Mouse (Mus musculus): ENCODE data around the gene Eif2b2.

The Eif2b2 gene

DNA sequence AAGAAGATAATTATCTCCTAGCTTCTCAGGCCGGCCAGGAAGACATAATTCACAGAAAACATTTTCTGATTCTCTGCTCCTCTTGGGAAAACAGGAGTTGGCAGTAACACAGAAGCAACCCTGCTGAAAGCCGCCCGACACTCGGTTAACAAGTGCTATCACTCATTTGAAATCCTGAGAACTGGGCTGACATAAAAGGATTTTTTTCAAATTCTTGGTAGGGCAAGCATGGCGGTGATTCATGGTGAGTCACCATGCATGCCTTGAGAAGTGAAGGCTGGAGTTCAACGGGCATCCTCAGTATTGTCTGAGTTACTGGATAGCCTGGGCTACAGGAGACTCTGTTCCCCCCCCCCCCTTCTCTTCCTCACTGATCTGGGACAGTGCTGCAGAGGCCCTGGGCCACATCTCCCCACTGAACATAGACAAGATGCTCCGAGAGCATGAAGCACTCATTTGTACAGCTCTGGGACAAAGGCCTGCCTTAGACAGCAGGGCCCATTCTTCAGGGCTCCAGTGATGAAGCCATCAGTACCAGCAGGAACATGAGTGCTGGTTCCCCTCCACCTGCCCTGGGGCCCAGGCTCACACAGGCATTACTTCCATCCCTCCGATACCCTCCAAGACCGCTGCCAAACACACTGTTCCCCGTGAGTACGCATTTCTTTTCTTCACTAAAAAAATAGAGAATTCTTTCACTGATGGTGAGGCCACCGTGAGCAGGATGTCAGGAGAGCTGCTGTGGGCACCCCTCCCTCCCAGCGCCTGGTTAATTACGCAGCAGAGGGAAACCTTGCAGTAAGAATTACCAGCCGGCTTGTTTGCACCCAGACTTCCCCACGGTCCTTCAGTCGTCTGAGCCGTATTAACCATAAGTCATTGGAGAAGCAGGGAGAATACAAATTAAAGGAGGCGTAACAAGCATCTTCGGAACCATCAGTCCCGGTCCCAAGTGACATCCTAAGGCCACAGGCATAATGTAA, 14.4 kb downstream of the Eif2b2 start:
- in situ Hi-C loops (cut with MboI, MseI): no loop called here

GRCm38 (mm10) chr12:85237553-85237952, 18.3 kb downstream of the Eif2b2 start:
- in situ Hi-C loops (cut with MboI, MseI): no loop called here

DNA sequence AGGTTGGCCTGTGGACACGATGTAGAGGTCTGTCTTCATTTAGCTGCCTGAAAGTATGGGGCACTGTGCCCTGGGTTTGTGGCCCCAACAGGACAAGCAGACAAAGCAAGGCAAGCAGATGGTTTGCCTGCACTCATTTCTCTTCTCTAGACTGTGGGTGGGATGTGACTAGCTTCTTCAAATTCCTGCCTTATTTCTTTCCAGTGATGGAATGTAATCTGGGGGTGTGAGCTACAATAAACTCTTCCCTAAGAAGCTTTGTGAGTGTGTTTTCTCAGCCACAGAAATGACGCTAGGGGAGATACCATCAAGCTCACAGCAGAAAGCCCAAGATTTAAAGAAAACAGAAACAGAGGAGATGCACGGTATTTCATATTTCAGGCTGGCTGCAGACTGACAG, 32.8 kb downstream of the Eif2b2 start:
- in situ Hi-C loops (cut with MboI, MseI): no loop called here

- in situ Hi-C loops (cut with MboI, MseI): no loop called here
Observed at GRCm38 (mm10) chr12:85256074-85256751, 36.9 kb downstream of the Eif2b2 start.

- in situ Hi-C loops (cut with MboI, MseI): no loop called here
Observed at GRCm38 (mm10) chr12:85257008-85257639, 37.8 kb downstream of the Eif2b2 start.

GRCm38 (mm10) chr12:85262489-85262888, 43.2 kb downstream of the Eif2b2 start:
- in situ Hi-C loops (cut with MboI, MseI): loop anchor here (10.0 kb wide), 1 partner anchor 48 kb away; the partner anchor contains the start of gene Eif2b2

- in situ Hi-C loops (cut with MboI, MseI): loop anchor here (10.0 kb wide), 1 partner anchor 48 kb away; the partner anchor contains the start of gene Eif2b2
Observed at GRCm38 (mm10) chr12:85263190-85263589, 43.9 kb downstream of the Eif2b2 start.

- in situ Hi-C loops (cut with MboI, MseI): loop anchor here (10.0 kb wide), 1 partner anchor 50 kb away; the partner anchor contains the start of gene Eif2b2
Observed at GRCm38 (mm10) chr12:85264531-85264930, 45.2 kb downstream of the Eif2b2 start.

DNA sequence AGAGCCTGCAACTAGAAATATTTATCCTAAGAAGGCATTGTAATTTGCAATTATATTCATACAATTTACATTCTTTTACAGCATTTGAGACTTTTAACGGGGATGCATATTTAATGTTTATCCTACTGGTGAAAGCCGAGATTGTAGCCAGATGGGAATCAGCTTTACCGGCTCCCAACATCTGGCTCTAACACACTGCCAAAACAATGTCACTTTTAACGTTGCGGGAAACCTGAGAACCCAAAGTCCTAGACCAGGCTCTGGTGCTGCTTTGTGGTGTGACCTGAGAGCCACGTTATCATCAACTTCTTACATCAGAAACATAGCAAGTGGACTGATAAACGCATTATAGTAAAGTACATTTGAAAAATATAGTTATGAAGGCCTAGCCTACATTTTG, 45.7 kb downstream of the Eif2b2 start:
- in situ Hi-C loops (cut with MboI, MseI): loop anchor here (10.0 kb wide), 1 partner anchor 50 kb away; the partner anchor contains the start of gene Eif2b2

- in situ Hi-C loops (cut with MboI, MseI): loop anchor here (10.0 kb wide), 1 partner anchor 51 kb away; the partner anchor contains the start of gene Eif2b2
Observed at GRCm38 (mm10) chr12:85266248-85266647, 47.0 kb downstream of the Eif2b2 start.

DNA sequence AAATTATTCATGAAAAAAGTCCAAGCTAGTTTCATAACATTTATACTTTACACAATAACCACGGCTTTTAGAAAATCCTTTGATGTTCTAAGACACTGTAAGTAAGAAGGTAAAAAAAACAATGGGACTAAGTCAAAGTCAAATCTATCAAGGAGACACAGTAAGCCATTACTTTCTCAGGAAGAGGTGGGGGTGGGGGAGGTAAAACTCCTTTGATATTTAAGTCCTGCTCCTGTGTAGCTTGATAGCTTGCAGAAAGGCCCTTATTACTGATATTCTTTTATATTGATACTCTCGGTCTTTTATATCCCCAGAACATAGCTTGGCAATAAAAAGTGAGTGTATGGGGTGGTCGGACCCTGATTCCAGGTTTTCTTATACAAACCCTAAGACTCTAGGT, 50.5 kb downstream of the Eif2b2 start:
- in situ Hi-C loops (cut with MboI, MseI): loop anchor here (10.0 kb wide), 1 partner anchor 55 kb away; the partner anchor contains the start of gene Eif2b2

GRCm38 (mm10) chr12:85270319-85270718, 51.0 kb downstream of the Eif2b2 start, which contains the start of gene Mlh3:
Gene Mlh3 (minus strand): TSS chr12:85270599.
- in situ Hi-C loops (cut with MboI, MseI): no loop called here

- in situ Hi-C loops (cut with MboI, MseI): no loop called here
Observed at GRCm38 (mm10) chr12:85271132-85271842, 52.0 kb downstream of the Eif2b2 start.

- in situ Hi-C loops (cut with MboI, MseI): no loop called here
Observed at GRCm38 (mm10) chr12:85271843-85272206, 52.5 kb downstream of the Eif2b2 start.

DNA sequence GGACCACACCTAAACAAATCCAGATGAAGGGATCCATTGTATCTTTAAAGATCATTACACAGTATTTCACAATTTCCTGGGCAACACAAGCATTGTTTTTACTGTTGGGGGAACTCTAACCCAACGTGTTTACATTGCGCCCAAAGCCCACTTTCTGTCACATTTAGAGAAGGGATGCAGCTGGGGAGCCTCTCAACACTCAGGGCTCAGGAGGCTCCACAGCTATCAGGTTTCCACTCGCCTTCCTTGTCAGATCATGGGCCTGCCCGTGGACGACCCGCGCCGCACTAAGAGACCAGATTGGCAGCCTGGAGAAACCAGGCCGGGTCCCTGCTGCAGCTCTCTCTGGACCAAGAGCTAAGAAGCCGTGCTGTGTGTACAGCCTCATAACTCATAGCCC, 54.2 kb downstream of the Eif2b2 start:
- in situ Hi-C loops (cut with MboI, MseI): no loop called here

Data from T-helper 1 cell (primary cell).